Mouse (Mus musculus) MEL (cell line): Measurements from ENCODE around the gene Snx29. TPM values are rescaled to one million over a fixed set of nuclear protein-coding genes. Genes with fewer than 3 reads are reported as not detected.

Source experiments
- DNase-seq: peaks from one replicate; pipeline ENCODE4 v3.0.0; 2011; ENCODE audit warnings: low read depth, low spot score
- H3K27ac ChIP-seq: 2 replicates; pipeline ENCODE4 v1.5.1; 2012; ENCODE audit warnings: low read depth, mild to moderate bottlenecking, control low read depth, low read length, moderate library complexity; ENCODE audit not compliant: control insufficient read depth
- H3K27me3 ChIP-seq, 2 experiments: fragments of 150-350 bp in 1 of 2; sonication (generic) in 1 of 2; 2 replicates each; pipeline ENCODE4 v1.6.1; 2012; ENCODE audit warnings: low read length in 2 of 2, mild to moderate bottlenecking in 2 of 2, improper control_type of control experiment in 1 of 2, moderate library complexity in 1 of 2; ENCODE audit not compliant: insufficient read depth in 2 of 2, control insufficient read depth in 1 of 2
- H3K36me3 ChIP-seq, 2 experiments: 2 replicates each; pipeline ENCODE4 v1.6.1; 2012 to 2014; ENCODE audit warnings: low read length in 2 of 2, improper control_type of control experiment in 1 of 2, inconsistent platforms in 1 of 2, mild to moderate bottlenecking in 1 of 2; ENCODE audit not compliant: insufficient read depth in 2 of 2, control insufficient read depth in 1 of 2
- H3K4me1 ChIP-seq, 2 experiments: fragments of 150-350 bp in 1 of 2; sonication (generic) in 1 of 2; 2 replicates each; pipeline ENCODE4 v1.6.1; 2012; ENCODE audit warnings: low read length in 2 of 2, improper control_type of control experiment in 1 of 2, mild to moderate bottlenecking in 1 of 2; ENCODE audit not compliant: insufficient read depth in 2 of 2, control insufficient read depth in 1 of 2
- H3K4me3 ChIP-seq, 2 experiments: fragments of 150-350 bp in 1 of 2; sonication (generic) in 1 of 2; 2 replicates each; pipeline ENCODE4 v1.5.1; 2012; ENCODE audit warnings: low read depth in 2 of 2, low read length in 2 of 2, mild to moderate bottlenecking in 2 of 2, moderate library complexity in 2 of 2, control low read depth in 1 of 2, improper control_type of control experiment in 1 of 2; ENCODE audit not compliant: control insufficient read depth in 1 of 2, insufficient read depth in 1 of 2
- H3K79me2 ChIP-seq: 2 replicates; pipeline ENCODE4 v1.6.1; 2012; ENCODE audit warnings: mild to moderate bottlenecking, low read length, moderate library complexity; ENCODE audit not compliant: control insufficient read depth, poor library complexity, insufficient read depth
- H3K9ac ChIP-seq: 2 replicates; pipeline ENCODE4 v1.6.1; 2012; ENCODE audit warnings: low read depth, mild to moderate bottlenecking, control low read depth, low read length, moderate library complexity; ENCODE audit not compliant: control insufficient read depth, poor library complexity, severe bottlenecking
- H3K9me3 ChIP-seq: fragments of 150-350 bp; sonication (generic); replicated peaks from 2 replicates; pipeline ENCODE4 v1.6.1; 2012; ENCODE audit warnings: mild to moderate bottlenecking, low read length, improper control_type of control experiment, moderate library complexity; ENCODE audit not compliant: insufficient read depth
- CTCF ChIP-seq, 3 experiments: IDR thresholded peaks in 2 of 3; conservative IDR thresholded peaks in 1 of 3; 2 replicates each; pipeline ENCODE4 v1.5.1; 2011 to 2012; ENCODE audit warnings: low read length in 3 of 3, low read depth in 2 of 3, mild to moderate bottlenecking in 2 of 3, improper control_type of control experiment in 1 of 3, inconsistent platforms in 1 of 3, mixed read lengths in 1 of 3, moderate library complexity in 1 of 3; ENCODE audit not compliant: control insufficient read depth in 1 of 3, insufficient read depth in 1 of 3, poor library complexity in 1 of 3, severe bottlenecking in 1 of 3
- ETS1 ChIP-seq: IDR thresholded peaks from 2 replicates; pipeline ENCODE4 v1.6.1; 2012; ENCODE audit warnings: low read depth, mild to moderate bottlenecking, inconsistent platforms, low read length, improper control_type of control experiment, moderate library complexity
- GATA1 ChIP-seq: IDR thresholded peaks from 2 replicates; pipeline ENCODE4 v1.6.1; 2011; ENCODE audit warnings: low read depth, low read length, improper control_type of control experiment
- KAT2A ChIP-seq: conservative IDR thresholded peaks from 2 replicates; pipeline ENCODE4 v1.6.1; 2012; ENCODE audit warnings: low read depth, low read length, improper control_type of control experiment, inconsistent platforms
- MAFK ChIP-seq: IDR thresholded peaks from 2 replicates; pipeline ENCODE4 v1.6.1; 2011; ENCODE audit warnings: low read depth, mild to moderate bottlenecking, low read length, improper control_type of control experiment, borderline replicate concordance
- MAX ChIP-seq: IDR thresholded peaks from 2 replicates; pipeline ENCODE4 v1.6.1; 2011; ENCODE audit warnings: low read length, improper control_type of control experiment
- MEF2A ChIP-seq: IDR thresholded peaks from 2 replicates; pipeline ENCODE4 v1.6.1; 2014; ENCODE audit warnings: low read depth, mild to moderate bottlenecking, inconsistent platforms, low read length, improper control_type of control experiment; ENCODE audit not compliant: poor library complexity, insufficient replicate concordance, severe bottlenecking; ENCODE audit errors: extremely low read depth
- NELFE ChIP-seq: IDR thresholded peaks from 2 replicates; pipeline ENCODE4 v1.6.1; 2011; ENCODE audit warnings: low read depth, low read length, improper control_type of control experiment
- NRF1 ChIP-seq: IDR thresholded peaks from 2 replicates; pipeline ENCODE4 v1.6.1; 2014; ENCODE audit warnings: low read depth, mild to moderate bottlenecking, inconsistent platforms, low read length, improper control_type of control experiment, moderate library complexity; ENCODE audit not compliant: poor library complexity, insufficient read depth, severe bottlenecking
- POLR2A ChIP-seq, 2 experiments: IDR thresholded peaks; 2 replicates each; pipeline ENCODE4 v1.6.1; 2011 to 2012; ENCODE audit warnings: low read length in 2 of 2, mild to moderate bottlenecking in 2 of 2, control low read depth in 1 of 2, improper control_type of control experiment in 1 of 2, low read depth in 1 of 2, moderate library complexity in 1 of 2; ENCODE audit not compliant: control insufficient read depth in 1 of 2, insufficient read depth in 1 of 2, poor library complexity in 1 of 2
- POLR2AphosphoS5 ChIP-seq: IDR thresholded peaks from 2 replicates; pipeline ENCODE4 v1.6.1; 2012; ENCODE audit warnings: low read depth, borderline replicate concordance, mild to moderate bottlenecking, inconsistent platforms, low read length, moderate library complexity, mixed read lengths
- RAD21 ChIP-seq: IDR thresholded peaks from 2 replicates; pipeline ENCODE4 v1.6.1; 2011; ENCODE audit warnings: mild to moderate bottlenecking, low read depth, low read length, improper control_type of control experiment
- TBP ChIP-seq: IDR thresholded peaks from 2 replicates; pipeline ENCODE4 v1.8.0; 2011; ENCODE audit warnings: low read depth, low read length, improper control_type of control experiment
- USF1 ChIP-seq: IDR thresholded peaks from 2 replicates; pipeline ENCODE4 v1.6.1; 2014; ENCODE audit warnings: low read depth, mild to moderate bottlenecking, inconsistent platforms, low read length, improper control_type of control experiment, moderate library complexity
- USF2 ChIP-seq, 2 experiments: IDR thresholded peaks; 2 replicates each; pipeline ENCODE4 v1.6.1; 2011 to 2012; ENCODE audit warnings: improper control_type of control experiment in 2 of 2, low read length in 2 of 2, borderline replicate concordance in 1 of 2, inconsistent platforms in 1 of 2, low read depth in 1 of 2, mild to moderate bottlenecking in 1 of 2; ENCODE audit not compliant: insufficient read depth in 1 of 2
- ZC3H11A ChIP-seq: IDR thresholded peaks from 2 replicates; pipeline ENCODE4 v1.6.1; 2012; ENCODE audit warnings: low read depth, mild to moderate bottlenecking, inconsistent platforms, low read length, improper control_type of control experiment
- polyA plus RNA-seq, 2 experiments: library from polyadenylated mRNA; stranded (reverse) in 1 of 2; unstranded in 1 of 2; fragments of >175 nt in 1 of 2; fragments of >200 nt in 1 of 2; gene quantifications; 2 replicates each; pipeline versions ENCODE4 v1.2.1 to v1.2.4; 2012; ENCODE audit warnings: low replicate concordance in 2 of 2, low read depth in 1 of 2; ENCODE audit not compliant: insufficient read length in 2 of 2, insufficient read depth in 1 of 2, missing spikeins in 1 of 2
- total RNA-seq: library from RNA; depleted of rRNA; stranded (reverse); fragments of 300-350 nt; gene quantifications from 2 replicates; pipeline ENCODE4 v1.2.3, GENCODE M21; 2012

The Snx29 gene
- total and polyA plus RNA-seq, 3 experiments = 0.72 to 0.73 TPM; not detected in 1

GRCm38 (mm10) chr16:11456141-11456645 is 133.5 kb downstream of the Snx29 start (continued):
- TF ChIP-seq MAFK (peak; percentile 96), NELFE (peak; percentile 97), ZC3H11A (no peak; the same call in 1 of the 2 replicates), CTCF (IDR thresholded peaks at IDR 0.05 in 2 of 3, conservative IDR thresholded peaks at IDR 0.05 in 1 of 3; ENCODE audit: control insufficient read depth in 1 of 3, insufficient read depth in 1 of 3, low read depth in 2 of 3, low read length in 3 of 3, poor library complexity in 1 of 3, severe bottlenecking in 1 of 3) (no peak), NRF1 (no peak)

- Histone ChIP-seq H3K27me3 (no peaks in the 10 kb centered on the region), H3K4me3 (no peak overlapping the region), H3K9ac (no peak overlapping the region), H3K9me3 (no peaks in the 10 kb centered on the region), H3K79me2 (no peaks in the 10 kb centered on the region), H3K27ac (peak overlapping the region; percentile 86), H3K36me3 (peaks cover 0 to 20% of the 10 kb centered on the region in 2 experiments; a peak in 2 of 4 replicates), H3K4me1 (peaks cover 13 to 31% of the 10 kb centered on the region in 2 experiments)
- TF ChIP-seq RAD21 = no peak
- TF ChIP-seq MAFK = no peak
- TF ChIP-seq GATA1 = no peak
- no peak for TF ChIP-seq TBP
- no peak for TF ChIP-seq ETS1
- no peak for TF ChIP-seq MAX
- TF ChIP-seq MEF2A = no peak
- no peak for TF ChIP-seq ZC3H11A
- no peak for TF ChIP-seq KAT2A
- TF ChIP-seq NRF1 = no peak
- TF ChIP-seq USF2 (IDR thresholded peaks at IDR 0.05; ENCODE audit: borderline replicate concordance in 1 of 2, insufficient read depth in 1 of 2, low read depth in 1 of 2, low read length in 2 of 2) = no peak
- no peak for TF ChIP-seq USF1
- no peak for TF ChIP-seq POLR2AphosphoS5
- no peak for TF ChIP-seq POLR2A (IDR thresholded peaks at IDR 0.05; ENCODE audit: control insufficient read depth in 1 of 2, insufficient read depth in 1 of 2, low read depth in 1 of 2, low read length in 2 of 2, poor library complexity in 1 of 2)
- DNase-seq = no peak
These were observed 134.4 kb downstream of the Snx29 start for GRCm38 (mm10) chr16:11457136-11457535.
